Mouse (Mus musculus) spleen, adult 2 months (tissue): ENCODE data around the gene Fkbp3.

Experiments
- CTCF ChIP-seq: fragments of 200-500 bp; IDR thresholded peaks from 2 replicates; pipeline ENCODE4 v1.5.1; 2011; ENCODE audit warnings: mild to moderate bottlenecking, inconsistent platforms; ENCODE audit not compliant: insufficient read depth, insufficient read length, insufficient replicate concordance; ENCODE audit errors: extremely low read depth
- POLR2A ChIP-seq: fragments of 200-500 bp; IDR thresholded peaks from 2 replicates; pipeline ENCODE4 v1.6.1; 2011; ENCODE audit warnings: low read depth, low read length, inconsistent platforms

DNA sequence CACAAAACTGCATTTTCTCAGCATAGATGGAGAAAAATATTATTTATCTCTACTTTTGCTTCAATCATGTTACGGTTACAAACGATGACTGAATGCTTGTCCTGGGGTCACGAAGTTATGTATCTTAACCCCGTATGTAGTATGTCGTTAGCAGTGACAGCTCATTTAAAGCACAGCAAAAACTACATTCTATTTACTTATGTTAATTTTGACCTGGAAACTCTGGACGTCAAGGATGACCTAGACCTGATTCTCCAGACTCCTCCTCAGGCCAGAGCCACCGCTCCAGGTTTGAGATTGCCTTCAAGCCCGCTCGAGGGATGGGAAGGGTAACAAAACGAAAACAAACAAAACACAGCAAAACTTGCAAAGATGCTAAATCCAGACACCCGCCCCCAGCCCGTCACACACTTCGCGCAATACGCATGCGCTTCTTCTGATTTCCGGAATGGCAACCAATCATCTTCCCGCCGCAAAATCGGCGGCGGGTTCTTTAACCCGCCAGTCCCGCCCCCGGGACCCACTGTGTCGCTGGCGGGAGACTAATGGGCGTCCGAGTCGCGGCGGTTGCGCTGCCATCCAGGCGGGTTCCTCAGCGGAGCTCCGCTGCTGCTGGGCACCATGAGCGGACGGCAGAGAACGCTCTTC is 1.4 kb upstream of the Fkbp3 start, which contains the start of gene Fancm:
- TF ChIP-seq POLR2A (peak; percentile 18; the same call in 1 of the 2 replicates), CTCF (no peak)
